In the genomic region with DNA sequence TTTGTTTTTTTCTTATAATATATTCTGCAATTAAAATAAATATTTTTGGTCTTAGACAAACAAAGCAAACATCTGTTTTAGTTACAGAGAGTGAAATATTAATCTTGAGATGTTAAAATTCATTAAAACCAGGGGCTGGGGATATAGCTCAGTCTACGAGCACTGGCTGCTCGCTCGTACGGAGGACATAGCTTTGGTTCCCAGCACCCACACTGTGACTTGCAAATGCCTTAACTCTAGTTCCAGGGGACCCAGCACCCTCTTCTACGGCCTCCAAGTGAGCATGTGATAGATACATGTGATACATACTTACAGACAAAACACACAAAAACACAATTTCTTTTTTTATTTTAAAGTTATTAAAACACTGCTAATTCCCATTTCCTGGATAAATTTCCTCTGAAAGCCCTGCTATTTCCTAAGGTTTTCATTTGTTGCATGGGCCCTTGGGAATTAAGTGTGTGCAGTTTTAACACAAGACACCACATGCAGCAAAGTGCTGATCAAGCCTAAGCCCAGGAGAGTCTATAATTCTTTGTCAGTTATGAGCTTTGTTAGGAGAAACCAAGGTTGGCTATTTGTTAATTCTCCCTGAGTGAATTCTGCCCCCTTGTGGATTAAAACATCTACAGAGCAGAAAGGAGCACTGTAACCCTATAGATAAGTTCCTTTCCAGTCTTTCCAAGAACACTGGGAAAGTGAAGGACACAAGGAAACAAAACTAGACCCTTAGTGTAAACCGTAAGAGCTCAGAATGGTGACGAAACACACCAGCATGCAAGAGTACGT, we compare ENCODE assay signal across 9 mouse cellular contexts. TPM values are rescaled to one million over a fixed set of nuclear protein-coding genes. Genes with fewer than 3 reads are reported as not detected.
A peak's percentile ranks its signal among the peaks of the same experiment; 100 is the strongest.
DNase-seq lines count a peak whose midpoint lies in the region; ATAC-seq and TF ChIP-seq lines count a peak whose summit lies in the region.
"Had no signal": no experiment of that assay in that cellular context is flagged by ENCODE, and none has a peak within 500 bp of the region (broad histone marks: within the 10 kb centered on the region; RNA-seq: fewer than 3 reads in every experiment).

No protein-coding gene starts in this region.

- DNase-seq in adrenal gland, adult 2 months: peak; percentile 30
- no peak for DNase-seq in adrenal gland, postnatal 4 days (ENCODE audit: low spot score in 2 of 2)
- DNase-seq in lung, adult 2 months: no peak
- DNase-seq in kidney, postnatal 14 days: peak; percentile 62
- DNase-seq in retina, embryonic 14.5 days (ENCODE audit: low spot score): peak; percentile 85
- no peak for DNase-seq in thymus, adult 2 months

- no peak overlapping the region for H3K9ac ChIP-seq in lung, embryonic 15.5 days
- H3K9ac ChIP-seq in forebrain, embryonic 15.5 days (replicated peaks): no peak overlapping the region

- no peaks in the 10 kb centered on the region for H3K36me3 ChIP-seq in lung, embryonic 15.5 days
- no peaks in the 10 kb centered on the region for H3K36me3 ChIP-seq in forebrain, embryonic 15.5 days
- no peaks in the 10 kb centered on the region for H3K36me3 ChIP-seq in thymus, adult 2 months (ENCODE audit: control insufficient read depth, insufficient read depth, low read length)

- no peak overlapping the region for H3K4me3 ChIP-seq in lung, embryonic 15.5 days
- H3K4me3 ChIP-seq in lung, adult 2 months (replicated peaks; ENCODE audit: extremely low read depth, low read depth, low read length): no peak overlapping the region
- H3K4me3 ChIP-seq in forebrain, embryonic 15.5 days: no peak overlapping the region
- no peak overlapping the region for H3K4me3 ChIP-seq in thymus, adult 2 months (ENCODE audit: control insufficient read depth, insufficient read depth, low read length)
- H3K4me3 ChIP-seq: erythroblast, embryonic 14.5 days had no signal

- no peaks in the 10 kb centered on the region for H3K4me1 ChIP-seq in lung, embryonic 15.5 days
- no peaks in the 10 kb centered on the region for H3K4me1 ChIP-seq in lung, adult 2 months (ENCODE audit: control insufficient read depth, insufficient read depth, low read length)
- peaks cover 20% of the 10 kb centered on the region for H3K4me1 ChIP-seq in forebrain, embryonic 15.5 days
- H3K4me1 ChIP-seq in thymus, adult 2 months (replicated peaks; ENCODE audit: control insufficient read depth, insufficient read depth, low read length): no peaks in the 10 kb centered on the region; the same call in 1 of the 2 replicates

- no peaks in the 10 kb centered on the region for H3K9me3 ChIP-seq in lung, embryonic 15.5 days
- no peaks in the 10 kb centered on the region for H3K9me3 ChIP-seq in forebrain, embryonic 15.5 days

- H3K27me3 ChIP-seq in lung, embryonic 15.5 days: no peaks in the 10 kb centered on the region
- no peaks in the 10 kb centered on the region for H3K27me3 ChIP-seq in forebrain, embryonic 15.5 days
- no peaks in the 10 kb centered on the region for H3K27me3 ChIP-seq in thymus, adult 2 months (ENCODE audit: control insufficient read depth, insufficient read depth, low read length)

- 66% methylated on average over 8 of the region's 8 CpGs for WGBS in lung, embryonic 15.5 days
- WGBS in lung, adult 2 months: 68% methylated on average over 8 of the region's 8 CpGs
- WGBS in forebrain, embryonic 15.5 days: 77% methylated on average over 8 of the region's 8 CpGs
- WGBS in thymus, adult 2 months: 87% methylated on average over 8 of the region's 8 CpGs

- no peak overlapping the region for H3K4me2 ChIP-seq in lung, embryonic 15.5 days
- H3K4me2 ChIP-seq in forebrain, embryonic 15.5 days (replicated peaks): no peak overlapping the region

- no peak for TF ChIP-seq POLR2A in lung, adult 2 months (IDR thresholded peaks at IDR 0.05; ENCODE audit: borderline replicate concordance, extremely low read depth, low read depth, low read length)
- TF ChIP-seq POLR2A in thymus, adult 2 months (IDR thresholded peaks at IDR 0.05; ENCODE audit: control insufficient read depth, extremely low read depth, insufficient read depth, low read length, poor library complexity): no peak

- H3K27ac ChIP-seq in lung, embryonic 15.5 days: no peak overlapping the region
- peak overlapping the region; percentile 39; the same call in 1 of the 2 replicates for H3K27ac ChIP-seq in forebrain, embryonic 15.5 days (replicated peaks)
- no peak overlapping the region for H3K27ac ChIP-seq in thymus, adult 2 months (ENCODE audit: control insufficient read depth, insufficient read depth, low read length)

- TF ChIP-seq CTCF in lung, adult 2 months (IDR thresholded peaks at IDR 0.05; ENCODE audit: insufficient read depth, low read length): no peak
- no peak for TF ChIP-seq CTCF in thymus, adult 2 months (IDR thresholded peaks at IDR 0.05; ENCODE audit: borderline replicate concordance, control insufficient read depth, extremely low read depth, insufficient read depth, low read length, poor library complexity)

- peak; percentile 57; the same call in 1 of the 2 replicates for ATAC-seq in lung, embryonic 15.5 days (ENCODE audit: borderline replicate concordance, extremely low read depth, low FRiP score, low TSS enrichment)
- peak; percentile 68 for ATAC-seq in forebrain, embryonic 15.5 days (replicated peaks)

RNA-seq across cellular contexts. Expression of gene Hspa8, which starts 50.8 kb away (rescaled TPM):
- 1,000 to 10,000 TPM; 1,424 to 4,193 TPM for total RNA-seq in adrenal gland, adult 2 months (2021)
- 1,414 and 2,267 TPM in 2 replicates for polyA plus RNA-seq in adrenal gland, adult 2 months (2012; rRNA removed)
- total RNA-seq in adrenal gland, postnatal 4 days (2021): 1,000 to 10,000 TPM; 1,260 to 1,409 TPM
- polyA plus RNA-seq in lung, embryonic 15.5 days (2015; fragmentation: Nextera tagmentation; extraction: Ambion mirVana): 2,564 and 2,677 TPM in 2 replicates
- polyA plus RNA-seq in lung, adult 2 months (2012; rRNA removed): 1,079 and 1,193 TPM in 2 replicates
- polyA plus RNA-seq in forebrain, embryonic 15.5 days (2015; fragmentation: Nextera tagmentation; extraction: Ambion mirVana): 3,198 TPM in 2 replicates
- polyA plus RNA-seq in thymus, adult 2 months (2012; rRNA removed): 2,928 and 2,969 TPM in 2 replicates

Comparison
In these comparisons a context has a peak if more than half of its experiments do, and no peak if none do; other contexts are left out.
1. DNase-seq: peak in adrenal gland, adult 2 months (single experiment), kidney, postnatal 14 days (single experiment) and retina, embryonic 14.5 days (single experiment); none in adrenal gland, postnatal 4 days (0 of 2), lung, adult 2 months (single experiment) and thymus, adult 2 months (single experiment).